In the genomic region with DNA sequence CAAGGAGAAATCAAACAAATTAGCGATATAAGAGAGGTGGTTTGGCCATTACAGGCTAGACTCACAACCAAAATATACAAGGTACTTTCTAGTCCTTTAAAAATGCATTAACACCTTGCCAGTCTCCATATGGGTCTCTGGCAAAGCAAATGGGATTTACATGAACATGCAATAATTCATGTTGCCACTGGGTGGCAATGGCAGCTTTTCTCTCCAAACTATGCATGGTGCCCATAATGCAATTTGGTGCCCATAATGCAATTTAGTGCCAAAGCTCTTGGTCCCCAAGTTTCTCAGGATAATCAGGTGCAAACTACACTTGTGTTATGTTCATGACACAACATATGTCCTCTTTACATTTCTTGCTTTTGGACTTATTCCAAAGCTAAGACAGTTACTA, we compare ENCODE assay signal across 9 mouse cellular contexts.
DNase-seq lines count a peak whose midpoint lies in the region; ATAC-seq lines count a peak whose summit lies in the region.
"Had no signal": no experiment of that assay in that cellular context is flagged by ENCODE, and none has a peak within 500 bp of the region (broad histone marks: within the 10 kb centered on the region; RNA-seq: fewer than 3 reads in every experiment).

No protein-coding gene starts in this region.

- WGBS in forebrain, embryonic 14.5 days: 22% methylated on average over 1 of the region's 1 CpGs

- no peak overlapping the region for H3K9ac ChIP-seq in forebrain, embryonic 14.5 days (ENCODE audit: low read length)
- H3K9ac ChIP-seq: heart, embryonic 13.5 days had no signal

- peak; percentile 79 for ATAC-seq in forebrain, embryonic 14.5 days

- H3K27me3 ChIP-seq in forebrain, embryonic 14.5 days (replicated peaks; ENCODE audit: control insufficient read depth, insufficient read depth, low read length): no peaks in the 10 kb centered on the region
- H3K27me3 ChIP-seq: heart, embryonic 13.5 days had no signal

- H3K4me3 ChIP-seq in forebrain, embryonic 14.5 days (ENCODE audit: low read depth, low read length): no peak overlapping the region
- H3K4me3 ChIP-seq: heart, embryonic 13.5 days had no signal

- H3K4me2 ChIP-seq in forebrain, embryonic 14.5 days (ENCODE audit: low read length): no peak overlapping the region
- H3K4me2 ChIP-seq: heart, embryonic 13.5 days had no signal

- DNase-seq in adrenal gland, adult 2 months: peak; percentile 19
- DNase-seq in adrenal gland, adult 8-10 months: no peak
- peak; percentile 67 for DNase-seq in 416B (ENCODE audit: low read depth)
- DNase-seq in brain, adult 2 months (ENCODE audit: low read depth, low spot score): peak; percentile 60
- peak; percentile 80 for DNase-seq in forebrain, embryonic 14.5 days (ENCODE audit: low spot score)
- DNase-seq in kidney, postnatal 25 days: peak; percentile 29 to 50
- peak; percentile 53 for DNase-seq in lung, postnatal 14 days
- DNase-seq in right cerebral cortex, postnatal 4 days: peak; percentile 24

- H3K9me3 ChIP-seq in forebrain, embryonic 14.5 days (replicated peaks; ENCODE audit: control insufficient read depth, low read length): no peaks in the 10 kb centered on the region
- H3K9me3 ChIP-seq: heart, embryonic 13.5 days had no signal

- H3K36me3 ChIP-seq in forebrain, embryonic 14.5 days (ENCODE audit: control insufficient read depth, insufficient read depth, low read length): no peaks in the 10 kb centered on the region
- H3K36me3 ChIP-seq: heart, embryonic 13.5 days had no signal

- H3K4me1 ChIP-seq in forebrain, embryonic 14.5 days (ENCODE audit: control insufficient read depth, insufficient read depth, low read length): no peaks in the 10 kb centered on the region
- H3K4me1 ChIP-seq: heart, embryonic 13.5 days had no signal

- H3K27ac ChIP-seq in forebrain, embryonic 14.5 days (ENCODE audit: low read depth, low read length): no peak overlapping the region
- H3K27ac ChIP-seq: heart, embryonic 13.5 days had no signal
